Mouse (Mus musculus) Patski (cell line): Measurements from ENCODE around the gene Csrnp3. TPM values are rescaled to one million over a fixed set of nuclear protein-coding genes. Genes with fewer than 3 reads are reported as not detected.

Source experiments
- ATAC-seq: fragments of 100-300 bp; one replicate; pipeline ENCODE4 v1.8.0; 2021
- CTCF ChIA-PET: fragments of 350-600 bp; sonication (Branson Sonifier 250); formaldehyde crosslinking; loops from one replicate; lab custom pipeline; 2022; ENCODE audit warnings: inconsistent platforms; lab: Charles Lee
- POLR2A ChIA-PET: fragments of 350-600 bp; sonication (Branson Sonifier 250); formaldehyde crosslinking; loops from one replicate; lab custom pipeline; 2022; ENCODE audit warnings: antibody characterized with exemption, inconsistent platforms; lab: Charles Lee
- DNase-seq: peaks from one replicate; pipeline ENCODE4 v3.0.0-alpha.2; 2011; ENCODE audit warnings: low read depth, low spot score
- H3K27me3 ChIP-seq: fragments of 371-371 bp; one replicate; pipeline ENCODE4 v1.5.1; 2021
- CTCF ChIP-seq: fragments of 100-300 bp; IDR thresholded peaks from one replicate; pipeline ENCODE4 v1.5.1; 2021
- in situ Hi-C: fragments of 300-500 bp; cut with MboI; formaldehyde crosslinking; loops from 3 replicates; pipeline ENCODE4 v1.11.1; 2018; ENCODE audit warnings: low pct_unique_long_range_greater_than_20kb, mixed read lengths
- polyA plus RNA-seq: library from polyadenylated mRNA; unstranded; gene quantifications from one replicate; pipeline ENCODE4 v1.2.3, GENCODE M21; 2021

Csrnp3 gene
- polyA plus RNA-seq, 1 experiment from 2014 or later: not detected

GRCm38 (mm10) chr2:65920651-65921412, 75.3 kb downstream of the Csrnp3 start:
- no peak for ATAC-seq
- no peak for TF ChIP-seq CTCF
- POLR2A ChIA-PET: interaction anchor here (0.6 kb wide), 1 partner anchor 12 kb away, joined by 4 read pairs; no protein-coding TSS in a partner anchor
- CTCF ChIA-PET: no interaction called here
- peaks cover 7% of the 10 kb centered on the region for H3K27me3 ChIP-seq
- in situ Hi-C loops: no loop called here
- no peak for DNase-seq

DNA sequence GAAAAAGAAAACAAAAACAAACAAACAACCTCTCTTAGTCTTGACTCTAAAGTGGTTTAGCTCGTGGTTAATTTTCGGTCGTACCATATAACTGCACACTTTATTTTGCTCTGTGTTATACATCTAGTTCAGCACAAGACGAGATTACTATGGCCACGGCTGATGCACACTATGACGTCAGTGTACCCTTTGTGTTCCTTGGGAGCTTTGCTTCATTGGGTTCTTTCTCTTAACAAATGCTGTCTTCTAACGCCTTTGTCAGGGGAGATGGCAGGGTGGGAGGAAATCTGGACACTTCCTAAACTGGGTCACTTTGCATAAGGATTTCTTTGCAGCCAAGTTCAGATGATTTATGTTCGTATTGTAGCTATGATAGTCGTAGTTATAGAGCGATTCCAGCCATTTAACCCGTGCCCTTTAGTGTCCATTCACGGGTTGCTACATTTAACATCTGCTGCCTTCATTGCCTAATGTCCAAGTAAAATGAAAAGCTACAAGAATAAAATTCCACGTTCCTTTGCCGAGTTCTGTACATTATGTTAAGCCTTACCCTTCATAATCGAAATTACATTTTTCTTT, 79.9 kb downstream of the Csrnp3 start:
- in situ Hi-C loops: no loop called here
- ChIA-PET CTCF (no interaction called here), POLR2A (no interaction called here)
- no peak for ATAC-seq
- no peak for DNase-seq
- H3K27me3 ChIP-seq: peaks cover 7% of the 10 kb centered on the region
- no peak for TF ChIP-seq CTCF

GRCm38 (mm10) chr2:65926935-65927708, 81.6 kb downstream of the Csrnp3 start:
- in situ Hi-C loops: no loop called here
- POLR2A ChIA-PET: no interaction called here
- no peak for TF ChIP-seq CTCF
- ATAC-seq: no peak
- peaks cover 7% of the 10 kb centered on the region for H3K27me3 ChIP-seq
- CTCF ChIA-PET: no interaction called here
- DNase-seq: no peak

- TF ChIP-seq CTCF: no peak
- CTCF ChIA-PET: no interaction called here
- in situ Hi-C loops: no loop called here
Observed at GRCm38 (mm10) chr2:65929286-65929685, 83.7 kb downstream of the Csrnp3 start.

DNA sequence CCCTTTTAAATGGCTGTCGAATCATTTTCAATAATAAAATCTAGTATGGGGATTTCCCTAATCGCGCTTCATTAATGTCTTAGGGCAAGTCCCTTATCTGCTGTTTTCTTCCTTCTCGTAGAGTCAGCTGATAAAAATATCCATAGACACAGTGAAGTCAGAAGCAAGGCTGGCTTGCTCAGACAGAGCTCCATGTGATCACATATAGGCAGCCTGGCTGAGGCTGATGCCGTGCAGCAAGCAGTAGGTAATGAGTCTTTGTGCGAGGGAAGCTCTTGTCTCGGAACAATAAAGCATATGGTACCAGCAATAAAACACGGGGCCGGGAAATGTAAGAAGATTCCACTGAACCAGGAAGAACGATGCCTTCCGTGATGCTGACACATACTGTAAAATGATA, 84.4 kb downstream of the Csrnp3 start:
- H3K27me3 ChIP-seq: no peaks in the 10 kb centered on the region
- no peak for TF ChIP-seq CTCF
- ChIA-PET POLR2A (no interaction called here), CTCF (interaction anchor here (1.4 kb wide), 1 partner anchor 10 kb away, joined by 3 read pairs; no protein-coding TSS in a partner anchor)
- no peak for DNase-seq
- ATAC-seq: no peak
- in situ Hi-C loops: no loop called here

More at GRCm38 (mm10) chr2:65929286-65929685, 83.7 kb downstream of the Csrnp3 start:
- ATAC-seq (no peak), DNase-seq (no peak)
- POLR2A ChIA-PET: no interaction called here
- no peaks in the 10 kb centered on the region for H3K27me3 ChIP-seq

DNA sequence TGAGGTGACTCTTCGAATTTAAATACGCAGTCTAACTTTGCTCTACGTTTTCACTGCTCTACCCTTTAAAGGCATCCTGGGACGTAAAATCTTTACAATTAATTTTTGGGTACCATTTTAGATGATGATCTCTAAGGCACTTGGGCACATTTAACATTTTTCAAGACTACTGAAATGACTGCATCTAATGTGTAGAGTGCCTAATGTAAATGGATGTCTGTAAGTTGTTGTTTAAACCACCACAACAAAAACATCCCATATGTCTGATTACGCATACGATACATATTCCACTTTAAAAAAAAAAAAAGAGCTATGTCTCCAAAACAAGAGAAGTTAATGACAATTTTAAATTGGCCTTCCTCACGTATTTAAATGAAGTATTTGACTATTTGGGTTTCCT, 85.7 kb downstream of the Csrnp3 start:
- ATAC-seq: no peak
- no peak for TF ChIP-seq CTCF
- no peaks in the 10 kb centered on the region for H3K27me3 ChIP-seq
- POLR2A ChIA-PET: no interaction called here
- in situ Hi-C loops: no loop called here
- no peak for DNase-seq
- CTCF ChIA-PET: no interaction called here

GRCm38 (mm10) chr2:65931841-65932311, 86.3 kb downstream of the Csrnp3 start:
- no peak for TF ChIP-seq CTCF
- ChIA-PET POLR2A (no interaction called here), CTCF (no interaction called here)
- H3K27me3 ChIP-seq: no peaks in the 10 kb centered on the region
- ATAC-seq (no peak), DNase-seq (no peak)
- in situ Hi-C loops: no loop called here

DNA sequence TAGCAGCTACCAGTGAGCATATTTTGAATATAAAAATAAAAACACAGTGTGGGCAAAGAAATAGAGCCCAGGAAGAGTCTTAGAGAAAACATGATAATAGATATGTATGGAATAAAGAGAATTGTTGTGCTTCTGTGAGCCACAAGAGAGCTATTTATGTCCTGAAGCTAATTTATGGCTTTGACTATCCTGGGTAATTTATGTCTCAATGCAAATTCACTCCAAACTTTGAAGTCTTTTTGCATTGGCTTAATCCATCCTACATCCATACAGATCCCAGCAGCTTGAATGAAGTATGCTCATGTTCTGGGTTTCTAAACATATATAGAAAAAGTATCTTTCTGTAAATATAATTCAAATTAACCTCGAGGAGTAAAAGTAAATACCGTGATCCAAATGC, 88.5 kb downstream of the Csrnp3 start:
- no peak for ATAC-seq
- no peak for DNase-seq
- TF ChIP-seq CTCF: no peak
- POLR2A ChIA-PET: no interaction called here
- CTCF ChIA-PET: interaction anchor here (1.4 kb wide), 1 partner anchor 20 kb away, joined by 4 read pairs; no protein-coding TSS in a partner anchor
- in situ Hi-C loops: no loop called here
- no peaks in the 10 kb centered on the region for H3K27me3 ChIP-seq

DNA sequence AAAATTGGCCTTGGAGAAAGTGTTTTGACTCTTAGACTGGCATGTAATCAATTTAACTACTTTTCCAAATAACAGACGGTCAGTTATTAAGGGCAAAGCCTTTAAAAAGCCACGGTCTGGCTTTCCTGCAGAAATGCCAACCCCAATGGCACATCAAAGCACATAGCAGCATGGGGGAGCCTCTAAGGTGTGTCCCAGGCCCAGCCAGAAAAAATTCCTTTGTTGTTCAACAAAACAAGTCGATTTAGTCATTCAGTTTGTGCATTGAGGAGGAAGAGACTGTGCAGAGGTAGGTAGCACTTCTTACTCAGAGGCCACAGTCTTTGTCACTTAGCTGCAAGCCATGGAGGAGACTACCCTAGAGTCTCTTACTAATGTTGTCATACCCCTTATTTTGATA, 93.3 kb downstream of the Csrnp3 start:
- ChIA-PET CTCF (no interaction called here), POLR2A (no interaction called here)
- H3K27me3 ChIP-seq: peaks cover 4% of the 10 kb centered on the region
- no peak for DNase-seq
- no peak for TF ChIP-seq CTCF
- in situ Hi-C loops: no loop called here
- no peak for ATAC-seq

DNA sequence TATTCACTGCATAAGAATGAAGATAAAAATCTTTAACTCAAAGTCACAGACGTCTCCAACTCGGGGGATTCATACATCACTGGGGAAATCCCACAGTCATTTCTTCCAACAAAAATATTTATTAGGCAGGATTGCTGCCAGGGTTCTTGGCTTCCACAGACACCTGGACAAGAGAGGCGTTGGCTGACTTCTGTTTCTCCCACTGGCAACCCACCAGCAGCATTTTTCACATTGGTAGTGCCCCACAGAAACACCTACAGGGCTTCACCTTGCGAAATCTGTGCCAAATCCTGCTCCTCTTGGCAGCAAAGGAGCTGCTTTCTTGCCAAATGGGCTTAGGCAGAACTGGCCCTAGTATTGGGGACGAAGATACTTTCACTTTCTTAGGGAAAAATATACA, 94.8 kb downstream of the Csrnp3 start:
- TF ChIP-seq CTCF: no peak
- POLR2A ChIA-PET: no interaction called here
- ATAC-seq: no peak
- CTCF ChIA-PET: no interaction called here
- in situ Hi-C loops: no loop called here
- H3K27me3 ChIP-seq: peaks cover 4% of the 10 kb centered on the region
- DNase-seq: peak; percentile 4
